Mouse (Mus musculus) splenic B cell, adult 2 months (primary cell): ENCODE measurements around the gene Spon1.

ENCODE experiments used
- DNase-seq: peaks from one replicate; pipeline ENCODE4 v3.0.0-alpha.2; 2011; ENCODE audit warnings: low read depth, low spot score
- H3K27me3 ChIP-seq: 2 replicates; pipeline ENCODE4 v1.6.1; 2012; ENCODE audit warnings: mild to moderate bottlenecking, low read length, moderate library complexity, mixed read lengths; ENCODE audit not compliant: control insufficient read depth, poor library complexity, insufficient read depth, severe bottlenecking
- H3K36me3 ChIP-seq: 2 replicates; pipeline ENCODE4 v1.6.1; 2012; ENCODE audit warnings: mild to moderate bottlenecking, low read length, moderate library complexity, mixed read lengths; ENCODE audit not compliant: control insufficient read depth, poor library complexity, insufficient read depth, severe bottlenecking

Spon1 gene

DNA sequence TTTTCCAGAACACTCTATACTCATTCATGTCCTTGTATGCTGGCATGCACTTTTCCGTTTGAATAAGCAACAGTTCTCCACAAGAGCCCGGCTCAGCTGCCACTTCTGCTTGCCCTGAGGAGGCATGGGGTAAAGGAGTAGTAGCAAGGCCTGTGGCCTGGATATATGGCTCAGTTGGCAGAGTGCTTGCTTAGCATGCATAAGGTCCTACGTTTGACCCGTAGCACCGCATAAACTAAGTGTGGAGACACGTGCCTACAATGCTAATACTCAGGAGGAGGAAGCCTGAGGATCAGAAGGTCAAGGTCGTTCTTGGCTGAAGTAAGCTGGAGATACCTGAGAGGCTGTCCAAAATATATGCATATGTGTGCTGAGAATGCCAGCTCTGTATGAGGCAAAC lies 185.1 kb downstream of the Spon1 start:
- Histone ChIP-seq H3K36me3 (no peaks in the 10 kb centered on the region), H3K27me3 (no peaks in the 10 kb centered on the region)
- DNase-seq, result no peak

DNA sequence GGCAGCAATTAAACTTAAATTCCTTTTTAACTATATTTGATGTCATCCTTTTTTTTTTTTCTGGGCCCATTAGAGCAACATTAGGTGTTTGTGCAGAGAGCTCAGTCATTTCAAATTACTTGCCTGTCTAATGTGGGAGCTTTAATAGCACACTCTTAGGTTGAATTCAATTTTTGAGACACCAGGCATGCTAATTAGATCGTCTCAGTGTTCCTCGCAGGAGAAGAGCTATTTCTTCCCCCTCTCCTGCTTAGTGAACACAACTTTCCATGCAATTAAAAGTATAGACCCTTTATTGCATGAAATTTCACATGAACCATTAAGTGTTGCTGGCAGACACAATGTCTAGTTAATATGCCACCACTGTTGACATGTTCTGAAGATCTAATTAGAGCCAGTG lies 189.6 kb downstream of the Spon1 start:
- DNase-seq, result no peak
- no peaks in the 10 kb centered on the region for H3K36me3 ChIP-seq
- H3K27me3 ChIP-seq, result no peaks in the 10 kb centered on the region

DNA sequence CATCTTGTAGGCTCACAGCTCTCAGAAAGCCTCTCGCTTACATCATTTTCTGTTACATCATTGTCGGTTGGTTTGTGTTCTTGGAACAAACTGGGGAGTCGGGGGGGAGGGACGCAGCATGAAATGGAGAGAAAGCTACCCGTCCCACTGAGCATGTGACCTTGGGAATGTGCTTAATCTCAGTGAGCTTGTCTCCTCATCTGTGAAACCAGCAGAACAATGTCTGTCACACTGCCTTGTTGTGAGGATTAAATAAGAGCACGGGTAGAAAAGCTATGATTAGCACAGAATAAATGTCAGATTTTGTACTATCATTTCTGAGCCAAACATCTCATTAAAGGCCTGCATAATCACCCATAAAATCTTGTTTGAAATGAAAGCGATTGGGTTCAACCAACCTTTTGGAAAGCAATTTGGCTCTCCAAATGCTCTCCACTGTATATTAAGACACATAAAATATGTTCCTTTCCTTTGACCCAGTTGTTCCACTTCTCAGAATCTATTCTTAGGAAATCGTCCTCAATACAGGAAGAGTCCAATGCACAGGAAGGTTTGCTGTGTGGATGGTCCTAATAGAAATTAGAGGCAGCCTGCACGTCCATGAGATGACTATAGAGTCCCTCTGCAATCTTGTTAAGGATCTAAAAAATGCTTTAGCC lies 195.2 kb downstream of the Spon1 start:
- Histone ChIP-seq H3K27me3 (no peaks in the 10 kb centered on the region), H3K36me3 (no peaks in the 10 kb centered on the region)
- no peak for DNase-seq

DNA sequence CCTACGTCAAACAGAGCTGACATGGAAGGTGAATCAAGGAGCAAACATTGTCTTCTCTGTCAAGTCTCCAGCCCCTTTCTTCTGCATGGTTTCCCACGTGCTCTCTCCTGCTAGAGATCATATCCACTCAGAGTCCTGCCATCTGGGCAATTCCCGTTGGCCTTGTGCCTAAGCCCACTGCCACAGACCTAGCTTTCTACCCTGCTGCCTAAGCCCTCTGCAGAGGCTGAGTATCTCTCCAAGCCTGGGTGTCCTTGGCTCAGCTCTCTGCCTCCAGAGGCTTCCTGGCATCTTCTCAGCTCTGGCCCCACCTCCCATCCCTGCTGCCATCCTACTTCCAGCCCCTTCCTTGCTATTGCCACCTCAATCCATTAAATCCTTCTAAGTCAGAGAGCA lies 195.7 kb downstream of the Spon1 start:
- Histone ChIP-seq H3K27me3 (no peaks in the 10 kb centered on the region), H3K36me3 (no peaks in the 10 kb centered on the region)
- DNase-seq, result no peak

DNA sequence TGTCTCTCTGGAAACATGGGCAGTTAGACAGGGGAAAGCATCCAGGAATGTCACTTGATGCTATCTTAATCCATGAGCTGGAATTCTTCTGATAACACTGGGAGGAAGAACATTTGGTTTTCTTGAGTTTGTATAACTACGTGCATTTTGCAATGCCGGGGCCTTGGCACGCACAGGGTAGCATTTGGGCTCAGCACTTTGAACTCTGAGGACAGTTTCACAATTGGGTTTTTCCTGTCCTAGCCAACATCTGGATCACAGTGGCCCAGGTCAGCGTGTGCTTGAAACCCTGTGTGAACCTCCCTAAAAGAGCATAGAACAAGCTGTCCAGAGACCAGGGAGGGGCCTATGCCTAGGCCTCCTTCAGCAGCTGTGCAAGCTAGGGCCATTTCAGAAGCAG lies 196.3 kb downstream of the Spon1 start:
- no peaks in the 10 kb centered on the region for H3K27me3 ChIP-seq
- DNase-seq, result no peak
- H3K36me3 ChIP-seq, result no peaks in the 10 kb centered on the region

DNA sequence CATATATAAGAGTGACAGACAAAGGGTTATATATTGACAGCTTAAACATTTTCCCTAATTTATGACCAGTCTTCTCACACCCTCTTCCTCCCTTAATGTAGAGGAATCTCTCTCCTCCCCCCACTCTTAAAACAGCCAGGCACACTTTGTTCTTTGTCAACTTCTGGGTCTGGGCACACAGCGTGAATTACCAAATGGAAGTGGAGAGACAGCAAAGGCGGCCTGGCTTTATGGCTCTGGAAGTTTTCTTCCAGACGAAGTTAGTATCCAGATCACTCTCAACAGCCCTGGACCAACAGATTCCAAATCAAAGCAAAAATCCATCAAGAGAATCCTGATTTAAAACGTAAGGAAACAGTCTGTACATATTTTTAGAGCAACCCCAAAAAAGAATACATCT lies 198.0 kb downstream of the Spon1 start:
- H3K27me3 ChIP-seq, result no peaks in the 10 kb centered on the region
- DNase-seq, result no peak

DNA sequence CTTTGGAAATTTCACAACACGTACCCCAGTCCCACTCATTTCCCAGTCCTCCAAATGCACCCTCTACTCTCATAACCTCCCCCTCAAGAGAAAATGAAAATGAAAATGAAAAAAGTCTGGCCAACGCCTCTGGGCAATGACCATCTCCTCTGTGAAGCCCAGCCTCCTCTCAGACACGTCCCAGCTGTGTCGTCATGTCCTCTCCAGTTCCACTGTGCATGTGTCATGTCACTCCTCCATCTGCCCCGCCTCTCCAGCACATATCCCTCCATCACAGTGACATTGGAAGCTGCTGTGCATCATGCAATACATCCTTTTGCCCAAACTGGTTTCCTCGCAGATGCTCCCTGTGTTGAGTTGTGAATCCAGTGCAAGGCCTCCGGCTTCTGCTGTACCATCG lies 199.8 kb downstream of the Spon1 start:
- no peaks in the 10 kb centered on the region for H3K27me3 ChIP-seq
- DNase-seq, result no peak
- H3K36me3 ChIP-seq, result no peaks in the 10 kb centered on the region

More for the DNA sequence above, 198.0 kb downstream of the Spon1 start:
- H3K36me3 ChIP-seq, result no peaks in the 10 kb centered on the region

DNA sequence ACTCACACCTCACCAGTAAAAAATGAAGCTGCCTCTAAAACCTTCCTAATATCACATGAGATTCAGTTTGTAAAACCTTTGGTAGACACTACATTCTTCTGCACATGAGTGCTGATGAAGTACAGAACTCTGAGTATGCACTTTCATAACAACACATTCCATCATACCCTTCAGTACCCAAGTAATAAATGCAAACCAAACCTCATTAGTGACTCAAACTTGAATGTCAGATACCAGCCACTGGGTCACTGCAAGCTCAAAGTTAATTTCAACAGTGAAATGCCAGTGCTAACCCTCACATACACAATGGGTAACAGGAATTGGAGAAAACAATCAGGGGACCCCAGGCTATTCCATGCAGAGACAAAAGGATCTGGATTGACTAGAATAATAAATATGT lies 203.4 kb downstream of the Spon1 start:
- no peaks in the 10 kb centered on the region for H3K27me3 ChIP-seq
- DNase-seq, result no peak
- H3K36me3 ChIP-seq, result no peaks in the 10 kb centered on the region

DNA sequence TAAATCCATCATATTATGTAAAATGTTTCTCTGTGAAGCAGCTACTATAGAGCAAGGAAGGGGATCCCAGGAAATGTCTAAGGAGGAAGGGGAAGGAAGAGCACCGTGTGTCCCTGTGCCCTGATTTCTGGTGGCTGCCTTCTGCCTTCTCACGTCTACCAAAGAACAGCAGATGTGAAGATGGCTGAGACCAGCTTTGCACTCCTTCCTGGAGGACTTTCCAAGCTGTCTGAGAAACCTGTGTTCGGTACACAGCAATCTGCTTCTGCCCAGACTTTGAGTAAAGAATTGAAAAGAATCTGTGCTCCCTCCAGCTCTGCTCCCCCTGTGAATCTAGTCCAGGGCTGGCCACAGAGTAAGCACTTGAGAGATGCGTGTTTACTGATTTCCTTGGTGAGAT lies 206.7 kb downstream of the Spon1 start:
- Histone ChIP-seq H3K36me3 (no peaks in the 10 kb centered on the region), H3K27me3 (no peaks in the 10 kb centered on the region)
- DNase-seq, result no peak

DNA sequence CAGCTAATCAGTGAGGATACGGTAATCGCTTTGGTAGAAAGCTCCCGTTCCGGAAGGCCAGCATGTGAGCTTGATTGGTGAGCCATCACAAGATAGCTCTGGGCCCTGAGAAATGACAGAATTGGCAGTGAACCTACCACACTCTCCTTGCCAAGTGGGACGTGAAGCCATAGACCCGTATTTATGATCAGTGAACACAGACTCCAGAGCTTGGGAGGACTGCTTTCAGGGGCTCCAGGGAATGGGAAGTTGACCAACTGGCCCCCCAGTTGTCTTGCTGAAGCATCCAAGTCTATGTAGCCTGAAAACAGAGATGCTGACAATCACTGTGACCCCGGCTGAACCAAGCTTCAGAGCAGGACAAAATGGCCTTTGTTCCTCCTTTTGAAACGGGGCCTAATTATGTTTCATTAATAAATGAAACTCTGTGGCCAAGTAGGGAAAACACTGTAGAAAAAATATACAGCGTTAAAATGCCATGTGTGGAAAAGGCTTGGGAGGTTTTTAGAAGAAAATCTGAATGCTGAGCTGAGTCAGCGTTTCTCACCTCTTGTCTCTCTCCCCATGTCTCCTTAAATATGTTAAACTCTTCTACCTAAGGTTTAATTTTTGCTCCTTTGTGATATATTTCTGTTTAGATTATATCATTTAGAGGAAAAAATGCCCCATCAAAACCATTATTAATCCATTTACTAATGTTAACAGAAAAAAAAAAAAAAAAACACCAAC lies 220.8 kb downstream of the Spon1 start:
- Histone ChIP-seq H3K36me3 (no peaks in the 10 kb centered on the region), H3K27me3 (no peaks in the 10 kb centered on the region)
- DNase-seq, result no peak

DNA sequence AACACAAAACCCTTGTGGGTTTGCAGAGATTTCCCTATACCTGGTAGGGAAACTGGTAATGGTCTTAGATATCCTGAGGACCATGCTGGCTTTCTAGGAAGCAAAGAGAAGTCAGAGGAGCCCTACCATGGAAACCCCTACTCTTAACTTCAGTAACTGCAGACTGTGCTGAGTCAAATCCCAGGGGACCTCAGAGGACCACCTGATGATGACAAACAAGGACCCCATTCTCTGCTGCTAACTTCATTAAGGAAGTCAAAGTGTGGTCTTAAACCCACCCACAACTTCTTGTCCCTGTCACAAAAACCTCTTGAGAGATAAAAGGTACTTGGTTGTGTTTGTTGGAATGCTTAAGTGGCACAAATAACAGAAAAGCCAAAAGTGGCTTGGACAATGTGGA lies 222.4 kb downstream of the Spon1 start:
- no peak for DNase-seq
- H3K36me3 ChIP-seq, result no peaks in the 10 kb centered on the region
- no peaks in the 10 kb centered on the region for H3K27me3 ChIP-seq

DNA sequence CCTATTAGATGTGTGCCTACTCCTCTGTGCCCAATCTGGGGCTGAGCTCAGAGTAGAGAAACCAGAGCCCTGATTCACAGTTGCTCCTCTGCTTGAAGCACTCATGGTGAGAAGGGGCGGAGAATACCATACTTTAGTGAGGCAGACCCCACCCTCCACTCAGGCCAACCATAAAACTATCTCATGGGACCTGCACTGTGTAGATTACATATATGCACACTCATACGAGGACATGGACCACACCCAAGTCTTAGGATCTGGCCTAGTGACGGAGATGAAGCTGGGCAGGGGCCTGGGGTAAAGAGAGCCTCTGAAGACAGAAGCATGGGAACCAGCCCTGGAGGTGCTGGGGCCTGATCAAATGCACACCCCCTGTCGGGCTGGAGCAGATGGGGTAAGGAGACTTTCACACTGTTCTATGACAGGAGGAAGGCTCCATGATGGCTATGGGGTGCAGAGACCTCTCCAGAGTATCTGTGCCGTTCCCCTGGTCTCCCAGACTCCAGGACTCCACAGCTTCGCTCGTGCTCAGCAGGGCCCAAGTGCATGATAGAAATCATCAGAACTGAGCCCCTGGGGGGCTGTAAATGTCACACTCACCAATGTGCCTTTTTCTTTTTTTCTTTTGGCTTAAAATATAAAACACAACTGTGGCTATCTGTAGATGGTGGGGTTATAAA lies 232.0 kb downstream of the Spon1 start:
- DNase-seq, result no peak
- Histone ChIP-seq H3K27me3 (no peaks in the 10 kb centered on the region; the same call in 1 of the 2 replicates), H3K36me3 (no peaks in the 10 kb centered on the region)

DNA sequence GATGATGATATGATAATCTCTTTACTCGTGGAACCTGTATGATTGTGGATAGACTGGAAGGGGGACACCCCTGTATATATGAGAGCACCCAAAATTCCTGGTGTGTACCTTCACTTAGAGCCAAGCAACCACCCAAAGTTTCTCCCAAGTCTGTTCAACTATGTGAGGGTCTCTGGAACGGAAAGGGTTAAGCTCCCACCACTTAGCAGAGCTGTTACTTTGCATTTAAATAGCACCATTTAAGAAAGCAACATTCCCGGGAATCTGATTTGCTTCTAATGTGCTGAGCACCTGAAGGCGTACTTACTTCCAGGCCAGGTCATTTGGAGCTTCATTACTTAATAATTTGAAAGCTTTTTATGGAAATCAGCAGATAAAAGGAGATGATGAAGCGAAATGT lies 238.4 kb downstream of the Spon1 start:
- no peaks in the 10 kb centered on the region; the same call in 1 of the 2 replicates for H3K27me3 ChIP-seq
- no peaks in the 10 kb centered on the region for H3K36me3 ChIP-seq
- no peak for DNase-seq

DNA sequence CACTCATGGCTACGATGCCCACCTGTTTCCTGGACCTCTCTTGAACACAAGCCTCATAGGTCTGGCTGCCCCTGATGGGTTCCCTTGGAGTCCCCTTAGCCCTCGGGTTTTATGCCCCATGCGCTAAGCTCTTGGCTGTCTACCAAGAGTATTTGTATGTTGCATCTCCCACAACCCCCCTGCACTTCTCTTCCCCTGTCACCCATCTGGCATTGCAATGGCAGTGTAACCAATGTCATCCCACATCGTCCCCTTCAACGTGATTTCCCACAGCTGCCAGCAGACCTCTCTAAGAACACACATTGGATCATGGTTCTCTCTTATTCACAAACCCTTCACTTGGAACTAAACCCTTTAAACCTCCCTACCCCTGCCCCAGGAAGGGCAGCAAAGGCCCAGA lies 239.7 kb downstream of the Spon1 start:
- no peak for DNase-seq
- H3K36me3 ChIP-seq, result no peaks in the 10 kb centered on the region
- no peaks in the 10 kb centered on the region; the same call in 1 of the 2 replicates for H3K27me3 ChIP-seq

DNA sequence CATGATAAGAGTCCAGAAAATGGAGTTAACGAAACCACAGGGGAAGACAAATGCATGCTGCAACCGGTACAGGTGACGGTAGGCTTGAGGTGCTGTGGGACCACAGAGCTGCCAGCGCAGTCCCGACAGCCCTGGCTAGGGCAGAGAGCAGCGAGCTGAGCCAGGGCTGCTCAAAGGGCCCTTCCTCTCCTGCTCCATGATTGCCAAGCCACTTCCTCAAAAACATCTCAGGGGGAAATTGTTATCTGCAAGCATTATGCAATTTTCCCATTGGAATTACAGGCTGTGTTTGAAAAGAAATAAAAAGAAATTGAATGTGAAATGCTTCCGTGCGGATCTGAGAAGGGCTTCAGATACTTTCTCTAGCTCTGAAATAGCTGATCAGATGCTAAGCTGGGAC lies 240.7 kb downstream of the Spon1 start:
- no peak for DNase-seq
- H3K36me3 ChIP-seq, result no peaks in the 10 kb centered on the region
- no peaks in the 10 kb centered on the region for H3K27me3 ChIP-seq
